Mouse (Mus musculus): ENCODE measurements at regions not wholly inside any gene's neighbourhood (a gene's known extent, or its start where the extent isn't known, plus 50 kb on each side); places are given as distances from the start of the nearest gene placed in this dataset.

DNA sequence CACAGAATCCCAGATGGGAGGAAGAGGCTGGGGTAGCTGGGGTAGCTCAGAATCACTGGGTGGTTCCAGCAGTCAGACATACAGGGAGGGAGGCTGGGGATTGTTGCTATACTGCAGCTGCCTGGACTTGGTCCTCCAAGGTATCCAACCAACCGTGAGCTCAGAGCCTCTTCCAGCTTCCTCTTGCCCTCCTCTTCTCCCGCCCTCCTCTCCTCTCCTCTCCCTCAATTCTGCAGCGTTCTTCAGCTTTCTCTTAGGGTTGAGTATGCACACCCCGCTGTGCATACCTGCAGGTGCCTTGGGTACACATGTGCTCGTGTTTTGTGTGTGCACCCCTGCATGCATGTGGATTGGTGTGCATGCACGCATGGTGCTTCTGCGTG, 81.6 kb downstream of the Cstad start:
- no peak for DNase-seq (ENCODE audit: low spot score)

GRCm38 (mm10) chr2:30675839-30676238, 81.0 kb downstream of the Cstad start:
- DNase-seq (ENCODE audit: low spot score) = no peak

- DNase-seq (ENCODE audit: low spot score) = no peak
Observed at GRCm38 (mm10) chr2:30670836-30671586, 76.2 kb downstream of the Cstad start.

DNA sequence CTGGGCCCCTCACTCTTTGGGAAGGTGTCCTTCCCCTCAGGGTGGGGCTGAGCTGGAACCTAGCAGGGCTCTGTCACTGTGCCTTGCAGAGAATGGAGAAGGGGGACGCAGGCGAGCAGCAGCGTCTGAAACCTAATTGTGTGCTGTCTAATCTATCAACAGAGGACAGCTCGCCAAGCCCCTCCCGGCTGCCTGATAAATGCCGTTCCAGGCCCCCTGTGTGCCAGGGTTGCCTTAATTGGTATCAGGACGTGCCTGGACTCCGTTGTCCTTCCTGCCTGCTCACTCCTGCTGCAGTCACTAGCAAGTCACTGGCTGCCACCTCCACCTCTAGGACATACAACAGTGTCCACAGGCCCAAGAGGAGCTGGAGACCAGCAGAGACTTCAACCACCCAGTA, 72.6 kb downstream of the Cstad start:
- no peak for DNase-seq (ENCODE audit: low spot score)

- DNase-seq (ENCODE audit: low spot score) = no peak
Observed at GRCm38 (mm10) chr2:30661147-30661546, 66.3 kb downstream of the Cstad start.

- peak; percentile 53 for DNase-seq (ENCODE audit: low spot score)
Observed at GRCm38 (mm10) chr2:30660613-30660991, 65.8 kb downstream of the Cstad start.

GRCm38 (mm10) chr2:30659836-30660612, 65.2 kb downstream of the Cstad start:
- no peak for DNase-seq (ENCODE audit: low spot score)

GRCm38 (mm10) chr2:30658844-30659555, 64.2 kb downstream of the Cstad start:
- DNase-seq (ENCODE audit: low spot score) = peak; percentile 85

Data from yolk sac, embryonic 10.5 days (tissue).